Mouse (Mus musculus) T-helper 2 cell (primary cell): ENCODE results near the gene Tma7.

ENCODE experiments used
- in situ Hi-C: fragments of 300-600 bp; cut with MboI, MseI; formaldehyde crosslinking; loops from one replicate; pipeline ENCODE4 v1.15.1; 2025; ENCODE audit warnings: high pct_unique_total_duplicates

The Tma7 gene

DNA sequence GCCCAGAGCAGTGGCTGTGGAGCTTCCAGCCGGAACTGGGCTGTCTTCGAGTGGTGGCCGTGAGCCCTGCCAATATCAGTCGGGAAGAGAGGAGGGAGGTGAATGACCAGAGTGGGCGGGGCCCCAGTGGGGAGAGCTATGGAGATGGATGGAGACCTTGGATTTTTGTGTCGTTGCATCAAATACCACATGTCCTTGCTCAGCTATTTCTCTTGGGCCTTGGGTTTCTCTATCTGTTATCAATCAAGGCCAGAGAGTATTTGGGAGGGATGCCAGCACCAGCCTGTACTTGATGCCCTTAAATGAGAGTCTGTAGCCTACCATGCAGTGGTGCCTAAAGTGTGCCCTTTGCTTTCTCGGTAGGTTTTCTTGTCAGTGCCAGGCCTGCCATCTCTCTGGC lies 20.9 kb upstream of the Tma7 start:
- in situ Hi-C loops: no loop called here

GRCm38 (mm10) chr9:109102541-109102940 lies 20.2 kb upstream of the Tma7 start:
- in situ Hi-C loops: no loop called here

DNA sequence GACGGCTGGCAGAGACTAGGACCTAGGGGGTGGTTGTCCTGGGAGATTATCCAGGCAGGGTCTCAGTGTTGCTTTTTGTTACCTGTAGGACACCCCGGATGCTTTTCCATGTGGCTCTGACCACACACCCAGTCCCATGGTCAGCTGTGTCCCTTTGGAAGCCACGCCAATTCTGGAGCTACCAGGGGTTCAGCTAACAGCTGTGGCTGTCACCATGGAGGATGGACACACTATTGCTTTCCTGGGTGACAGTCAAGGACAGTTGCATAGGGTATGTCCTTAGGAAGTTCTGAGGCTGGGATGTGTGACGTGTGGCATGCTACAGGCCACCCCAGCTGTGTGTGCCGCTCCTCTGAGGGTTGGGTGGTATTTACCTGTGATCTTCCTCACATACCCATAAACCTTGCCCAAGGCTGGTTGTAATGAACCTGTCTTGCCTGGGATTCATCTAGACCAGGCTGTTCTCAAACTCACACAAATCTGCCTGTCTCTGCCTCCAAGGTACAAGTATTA lies 19.6 kb upstream of the Tma7 start:
- in situ Hi-C loops: no loop called here

DNA sequence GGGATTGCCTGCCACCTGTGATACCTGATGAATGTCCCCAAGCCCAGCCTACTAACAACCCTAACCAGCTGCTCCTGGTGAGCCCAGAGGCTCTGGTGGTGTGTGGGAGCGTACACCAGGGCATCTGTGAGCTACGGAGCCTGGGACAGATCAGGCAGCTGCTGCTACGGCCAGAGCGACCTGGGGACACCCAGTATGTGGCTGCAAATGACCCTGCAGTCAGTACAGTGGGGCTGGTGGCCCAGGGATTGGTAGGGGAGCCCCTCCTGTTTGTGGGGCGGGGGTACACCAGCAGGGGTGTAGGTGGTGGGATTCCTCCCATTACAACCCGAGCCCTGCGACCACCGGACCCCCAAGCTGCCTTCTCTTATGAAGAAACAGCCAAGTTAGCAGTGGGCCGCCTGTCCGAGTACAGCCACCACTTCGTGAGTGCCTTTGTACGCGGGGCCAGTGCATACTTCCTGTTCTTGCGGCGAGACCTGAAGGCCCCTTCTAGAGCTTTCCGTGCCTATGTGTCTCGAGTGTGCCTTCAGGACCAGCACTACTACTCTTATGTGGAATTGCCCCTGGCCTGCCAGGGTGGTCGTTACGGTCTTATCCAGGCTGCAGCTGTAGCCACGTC lies 18.0 kb upstream of the Tma7 start:
- in situ Hi-C loops: no loop called here

GRCm38 (mm10) chr9:109098969-109099368 lies 16.6 kb upstream of the Tma7 start:
- in situ Hi-C loops: no loop called here

DNA sequence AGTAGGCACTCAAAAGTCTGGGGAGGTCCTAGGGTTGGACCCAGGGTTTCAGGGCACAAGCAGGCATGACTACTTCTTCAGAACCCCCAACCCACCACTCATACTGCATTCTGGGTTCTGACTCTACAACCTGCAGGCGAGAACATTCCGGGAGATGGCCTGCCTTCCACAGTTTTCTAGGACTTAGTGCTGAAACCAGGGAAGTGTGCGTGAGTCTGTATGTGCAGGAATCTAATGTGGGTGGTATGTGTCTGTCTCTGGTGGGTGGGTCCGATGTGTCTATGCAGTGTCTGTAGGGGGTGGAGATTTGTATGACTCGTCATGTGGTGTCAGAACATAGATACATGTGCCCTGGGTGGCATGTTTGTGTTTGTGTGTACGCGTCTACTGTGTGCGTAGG lies 16.0 kb upstream of the Tma7 start:
- in situ Hi-C loops: no loop called here

- in situ Hi-C loops: no loop called here
These were observed 15.4 kb upstream of the Tma7 start for GRCm38 (mm10) chr9:109097831-109098230.

- in situ Hi-C loops: no loop called here
These were observed 14.9 kb upstream of the Tma7 start for GRCm38 (mm10) chr9:109097291-109097690.

- in situ Hi-C loops: no loop called here
These were observed 14.5 kb upstream of the Tma7 start for GRCm38 (mm10) chr9:109096856-109097255.

- in situ Hi-C loops: no loop called here
These were observed 13.9 kb upstream of the Tma7 start for GRCm38 (mm10) chr9:109096251-109096661.

DNA sequence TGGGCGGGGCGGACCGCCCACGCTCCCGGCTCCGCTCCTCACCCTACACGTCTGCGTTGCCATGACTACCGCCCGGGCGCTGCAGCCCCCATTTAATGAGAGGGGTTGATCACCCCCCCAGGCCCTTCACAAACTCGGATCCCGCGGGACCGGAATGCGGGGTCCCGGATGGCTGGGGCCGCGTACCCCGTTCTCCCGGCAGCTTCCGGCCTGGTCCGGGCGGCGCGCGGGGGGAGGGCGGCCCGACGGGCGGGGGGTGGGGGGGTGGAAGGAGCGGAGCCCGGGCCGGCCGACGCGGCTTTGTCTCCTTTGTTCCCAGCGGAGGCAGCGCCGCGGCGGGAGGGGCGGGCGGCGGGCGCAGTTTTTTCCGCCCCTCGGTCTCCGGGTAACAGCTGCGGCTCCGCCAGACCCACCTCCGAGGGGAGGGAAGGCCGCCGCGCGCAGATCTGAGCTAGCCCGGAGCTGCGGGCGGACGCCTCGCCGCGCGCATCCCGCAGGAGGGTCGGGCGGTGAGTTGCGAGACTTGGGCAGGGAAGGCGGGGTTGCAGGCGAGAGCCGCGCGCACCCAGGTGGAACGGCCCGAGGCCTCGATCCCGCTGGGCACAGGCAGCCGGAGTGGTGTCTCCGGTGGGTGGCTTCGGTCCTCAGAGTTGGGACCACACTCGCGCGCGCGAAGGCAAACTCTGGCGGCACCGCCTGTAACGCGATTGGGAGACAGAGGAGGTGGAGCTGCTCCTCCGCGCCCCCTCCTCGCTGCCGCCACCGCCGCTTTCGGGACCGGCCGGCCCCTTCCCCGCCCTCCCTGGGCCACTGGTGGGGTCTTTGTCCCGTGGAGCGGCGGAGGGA lies 13.0 kb upstream of the Tma7 start, which contains the start of gene Plxnb1:
Gene Plxnb1 (plus strand): TSS at position 253 of the 846 bp plus-strand sequence.
- in situ Hi-C loops: no loop called here

- in situ Hi-C loops: no loop called here
These were observed 12.3 kb upstream of the Tma7 start for GRCm38 (mm10) chr9:109094553-109095136.

GRCm38 (mm10) chr9:109093786-109094552 lies 11.6 kb upstream of the Tma7 start:
- in situ Hi-C loops: no loop called here

DNA sequence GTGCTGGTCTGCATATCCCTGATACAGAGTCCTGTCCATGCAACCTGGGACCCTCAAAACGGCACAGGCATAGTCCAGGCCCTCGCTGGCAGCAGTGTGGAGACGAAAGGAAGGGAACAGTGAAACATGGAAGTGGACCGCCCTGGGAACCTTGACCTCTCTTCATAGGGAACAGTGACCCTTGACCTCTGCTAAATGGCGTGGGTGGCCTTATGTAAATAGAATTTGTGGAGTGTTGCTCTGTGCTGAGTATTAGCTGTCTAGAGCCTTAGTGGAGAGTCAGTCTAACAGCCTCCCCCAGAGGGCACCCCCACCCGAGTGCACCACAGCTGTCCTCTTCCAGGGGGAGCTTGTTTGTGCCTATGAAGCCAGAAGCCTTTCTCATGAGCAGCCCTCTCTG lies 10.4 kb upstream of the Tma7 start:
- in situ Hi-C loops: no loop called here

DNA sequence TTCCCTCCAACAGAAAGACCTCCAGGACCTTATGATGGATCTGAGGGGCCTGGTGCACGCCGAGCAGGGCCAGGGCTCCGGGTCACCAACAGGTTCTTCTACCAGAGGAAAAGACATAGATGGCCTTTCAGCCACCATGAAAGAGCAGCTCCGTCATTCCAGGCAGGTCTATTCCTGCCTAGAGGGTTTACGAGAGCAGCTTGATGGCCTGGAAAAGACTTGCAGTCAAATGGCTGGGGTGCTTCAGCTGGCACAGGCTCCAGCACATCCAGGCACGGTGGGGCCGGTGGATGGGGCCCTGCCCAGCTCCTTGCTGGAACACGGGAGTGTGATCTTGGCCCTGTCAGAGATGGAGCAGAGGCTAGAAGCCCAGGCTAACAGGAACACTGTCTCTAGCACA lies 9.4 kb upstream of the Tma7 start:
- in situ Hi-C loops: no loop called here

- in situ Hi-C loops: no loop called here
These were observed 8.1 kb upstream of the Tma7 start for GRCm38 (mm10) chr9:109090446-109090845.

GRCm38 (mm10) chr9:109087987-109088386 lies 5.6 kb upstream of the Tma7 start:
- in situ Hi-C loops: loop anchor here (10.0 kb wide), 1 partner anchor 793 kb away; the partner anchor contains the start of genes Amt and Nicn1

GRCm38 (mm10) chr9:109084922-109085321 lies 2.5 kb upstream of the Tma7 start:
- in situ Hi-C loops: loop anchor here (10.0 kb wide), 1 partner anchor 790 kb away; the partner anchor contains the start of genes Amt and Nicn1

DNA sequence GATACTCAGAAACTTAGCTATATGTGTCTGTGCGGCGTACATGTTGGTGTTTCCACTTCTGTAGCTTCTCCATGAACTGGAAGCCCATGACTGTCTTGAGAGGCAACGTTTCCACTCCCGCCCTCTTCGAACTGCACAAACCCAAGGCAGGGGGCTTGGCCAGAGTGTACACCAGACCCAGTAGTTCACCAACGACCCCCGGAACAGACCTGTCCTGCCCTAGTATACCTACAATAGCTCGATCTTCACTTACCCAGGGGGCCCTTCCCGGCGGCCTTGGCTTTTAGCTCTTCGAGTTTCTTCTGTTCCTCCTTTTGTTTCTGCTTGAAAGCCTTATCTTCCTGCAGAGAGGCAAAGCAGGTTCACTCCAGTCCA lies 651 bp downstream of the Tma7 start:
- in situ Hi-C loops: loop anchor here (10.0 kb wide), 1 partner anchor 787 kb away; the partner anchor contains the start of genes Amt and Nicn1

- in situ Hi-C loops: loop anchor here (10.0 kb wide), 1 partner anchor 786 kb away; the partner anchor contains the start of genes Amt and Nicn1
These were observed 1.9 kb downstream of the Tma7 start for GRCm38 (mm10) chr9:109080516-109080915.
